Mouse (Mus musculus): Measurements from ENCODE around the gene Agrp. TPM values are rescaled to one million over a fixed set of nuclear protein-coding genes. Genes with fewer than 3 reads are reported as not detected.

Gene Agrp
- polyA plus RNA-seq, 1 experiment, result 0.47 TPM

DNA sequence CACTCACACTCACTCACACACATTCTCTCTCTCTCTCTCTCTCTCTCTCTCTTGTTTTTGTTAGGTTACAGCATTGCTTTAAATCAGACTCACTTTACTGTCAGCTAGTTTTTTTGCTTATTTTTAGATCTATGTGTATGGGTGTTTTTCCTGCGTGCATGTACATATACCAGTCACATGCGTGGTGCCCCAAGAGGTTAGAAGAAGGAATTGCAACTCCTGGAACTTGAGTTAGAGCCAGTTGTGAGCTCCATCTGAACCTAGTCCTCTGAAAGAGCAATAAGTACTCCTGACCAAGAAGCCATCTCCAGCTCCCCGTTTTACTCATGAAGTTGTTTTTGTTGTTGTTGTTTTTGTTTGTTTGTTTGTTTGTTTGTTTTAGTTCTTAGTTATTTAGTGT lies 24.0 kb upstream of the Agrp start:
- no peak overlapping the region for H3ac ChIP-seq (ENCODE audit: control insufficient read depth, insufficient read length)
- H3K27me3 ChIP-seq (ENCODE audit: control insufficient read depth, insufficient read depth, insufficient read length), result no peaks in the 10 kb centered on the region
- no peak overlapping the region for H3K4me3 ChIP-seq
- no peak overlapping the region for H3K4me2 ChIP-seq (ENCODE audit: low read depth)
- peaks cover 23% of the 10 kb centered on the region for H3K36me3 ChIP-seq (ENCODE audit: control insufficient read depth, insufficient read depth)
- TF ChIP-seq POLR2A (IDR thresholded peaks at IDR 0.05; ENCODE audit: insufficient read length, low read depth) (no peak), TCF3 (IDR thresholded peaks at IDR 0.05; ENCODE audit: insufficient read length, low read depth) (no peak), MYOD1 (IDR thresholded peaks at IDR 0.05; ENCODE audit: control insufficient read depth in 1 of 3, insufficient read length in 2 of 3, low read depth in 2 of 3) (no peak), TCF12 (IDR thresholded peaks at IDR 0.05; ENCODE audit: insufficient read depth, poor library complexity, severe bottlenecking) (no peak), SRF (IDR thresholded peaks at IDR 0.05; ENCODE audit: control insufficient read depth, insufficient read length, low read depth) (no peak), USF1 (IDR thresholded peaks at IDR 0.05; ENCODE audit: low read depth) (no peak), E2F4 (IDR thresholded peaks at IDR 0.05; ENCODE audit: insufficient read depth) (no peak), CEBPB (IDR thresholded peaks at IDR 0.05; ENCODE audit: insufficient read depth, poor library complexity, severe bottlenecking) (no peak), MYOG (IDR thresholded peaks at IDR 0.05; ENCODE audit: control insufficient read depth in 1 of 3, insufficient read depth in 1 of 3, insufficient read length in 2 of 3, low read depth in 2 of 3) (no peak), MAX (IDR thresholded peaks at IDR 0.05; ENCODE audit: low read depth) (no peak), POLR2AphosphoS2 (IDR thresholded peaks at IDR 0.05; ENCODE audit: insufficient read length, low read depth) (no peak), REST (IDR thresholded peaks at IDR 0.05; ENCODE audit: insufficient read depth, insufficient read length) (no peak)
- peaks cover 62% of the 10 kb centered on the region for H3K79me2 ChIP-seq (ENCODE audit: control insufficient read depth, insufficient read depth)

DNA sequence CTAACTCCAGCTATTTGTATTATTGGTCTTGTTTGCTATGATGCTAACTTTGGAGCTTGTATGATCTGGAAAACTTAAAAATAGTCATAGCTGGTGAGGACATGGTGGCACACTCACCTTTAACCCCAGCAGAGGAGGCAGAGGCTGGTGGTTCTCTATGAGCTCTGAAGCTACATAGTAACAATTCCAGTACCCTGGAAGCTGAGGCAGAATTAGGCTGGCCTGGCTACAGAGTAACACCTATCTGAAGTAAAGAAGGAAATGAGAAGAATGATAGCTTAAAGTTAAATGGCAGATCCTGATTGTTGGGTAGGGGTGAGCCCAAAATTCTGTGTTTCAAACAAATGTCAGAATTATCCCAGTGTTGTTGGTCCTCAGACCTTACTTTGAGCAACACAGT lies 20.4 kb upstream of the Agrp start:
- TF ChIP-seq MYOD1 (IDR thresholded peaks at IDR 0.05; ENCODE audit: control insufficient read depth in 1 of 3, insufficient read length in 2 of 3, low read depth in 2 of 3) (no peak), REST (IDR thresholded peaks at IDR 0.05; ENCODE audit: insufficient read depth, insufficient read length) (no peak), E2F4 (IDR thresholded peaks at IDR 0.05; ENCODE audit: insufficient read depth) (no peak), TCF3 (IDR thresholded peaks at IDR 0.05; ENCODE audit: insufficient read length, low read depth) (no peak), SRF (IDR thresholded peaks at IDR 0.05; ENCODE audit: control insufficient read depth, insufficient read length, low read depth) (no peak), MYOG (IDR thresholded peaks at IDR 0.05; ENCODE audit: control insufficient read depth in 1 of 3, insufficient read depth in 1 of 3, insufficient read length in 2 of 3, low read depth in 2 of 3) (no peak)
- Histone ChIP-seq H3K36me3 (ENCODE audit: control insufficient read depth, insufficient read depth) (peaks cover 8% of the 10 kb centered on the region), H3K4me3 (no peak overlapping the region), H3K79me2 (ENCODE audit: control insufficient read depth, insufficient read depth) (peaks cover 92% of the 10 kb centered on the region), H3K27me3 (ENCODE audit: control insufficient read depth, insufficient read depth, insufficient read length) (no peaks in the 10 kb centered on the region), H3ac (ENCODE audit: control insufficient read depth, insufficient read length) (no peak overlapping the region), H3K4me2 (ENCODE audit: low read depth) (no peak overlapping the region)

DNA sequence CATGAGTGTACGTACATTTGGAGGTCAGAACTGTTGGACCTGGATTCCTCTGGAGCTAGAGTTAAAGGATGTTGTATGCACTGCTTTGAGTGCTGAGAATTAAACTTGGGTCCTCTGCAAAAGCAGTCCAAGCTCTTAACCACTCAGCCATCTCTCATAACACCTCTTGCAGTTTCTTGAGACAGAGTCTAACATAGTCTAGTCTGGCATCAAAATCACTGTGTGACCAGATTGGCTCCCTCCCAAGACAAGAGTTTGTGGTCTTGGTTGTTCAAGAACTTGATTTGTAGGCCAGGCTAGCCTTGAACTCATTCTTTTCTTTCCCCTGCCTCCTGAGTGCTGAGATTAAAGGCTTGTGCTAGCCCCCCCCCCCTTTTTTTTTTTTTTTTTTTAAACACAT lies 11.7 kb upstream of the Agrp start:
- TF ChIP-seq USF1 (IDR thresholded peaks at IDR 0.05; ENCODE audit: low read depth), result no peak
- TF ChIP-seq MYOG (IDR thresholded peaks at IDR 0.05; ENCODE audit: control insufficient read depth in 1 of 3, insufficient read depth in 1 of 3, insufficient read length in 2 of 3, low read depth in 2 of 3), result no peak
- TF ChIP-seq SRF (IDR thresholded peaks at IDR 0.05; ENCODE audit: control insufficient read depth, insufficient read length, low read depth), result no peak
- TF ChIP-seq MAX (IDR thresholded peaks at IDR 0.05; ENCODE audit: low read depth), result no peak
- TF ChIP-seq CEBPB (IDR thresholded peaks at IDR 0.05; ENCODE audit: insufficient read depth, poor library complexity, severe bottlenecking), result no peak
- Histone ChIP-seq H3ac (ENCODE audit: control insufficient read depth, insufficient read length) (no peak overlapping the region), H3K4me3 (no peak overlapping the region), H3K36me3 (ENCODE audit: control insufficient read depth, insufficient read depth) (peaks cover 22% of the 10 kb centered on the region), H3K4me2 (ENCODE audit: low read depth) (no peak overlapping the region), H3K79me2 (ENCODE audit: control insufficient read depth, insufficient read depth) (peaks cover 95% of the 10 kb centered on the region), H3K27me3 (ENCODE audit: control insufficient read depth, insufficient read depth, insufficient read length) (no peaks in the 10 kb centered on the region)

GRCm38 (mm10) chr8:105645205-105645604 lies 8.0 kb upstream of the Agrp start:
- no peak overlapping the region for H3K4me2 ChIP-seq (ENCODE audit: low read depth)
- H3K27me3 ChIP-seq (ENCODE audit: control insufficient read depth, insufficient read depth, insufficient read length), result no peaks in the 10 kb centered on the region
- TF ChIP-seq MYOD1 (IDR thresholded peaks at IDR 0.05; ENCODE audit: control insufficient read depth in 1 of 3, insufficient read length in 2 of 3, low read depth in 2 of 3), result no peak
- peaks cover 96% of the 10 kb centered on the region for H3K79me2 ChIP-seq (ENCODE audit: control insufficient read depth, insufficient read depth)
- no peak overlapping the region for H3ac ChIP-seq (ENCODE audit: control insufficient read depth, insufficient read length)
- H3K4me3 ChIP-seq, result no peak overlapping the region
- H3K36me3 ChIP-seq (ENCODE audit: control insufficient read depth, insufficient read depth), result peaks cover 16% of the 10 kb centered on the region

DNA sequence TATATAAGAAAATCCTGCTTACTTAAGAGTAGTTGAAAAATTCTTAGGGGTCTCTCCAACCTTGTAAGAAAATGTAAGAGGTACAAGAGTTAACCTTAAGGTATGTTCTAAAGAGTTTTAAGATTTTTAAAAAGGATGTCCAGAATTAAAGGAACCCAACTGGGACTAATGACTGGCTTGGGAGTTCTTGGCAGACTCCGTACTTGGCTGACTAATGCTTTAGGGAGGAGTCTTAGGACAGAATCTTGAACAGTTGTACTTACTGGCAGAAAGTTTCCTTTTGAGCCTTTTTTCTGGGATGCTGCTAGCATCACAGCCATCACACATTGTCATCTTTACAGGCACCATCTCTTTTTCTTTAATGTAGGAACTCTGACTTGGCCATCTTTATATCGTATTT lies 3.3 kb upstream of the Agrp start:
- no peak for TF ChIP-seq MAX (IDR thresholded peaks at IDR 0.05; ENCODE audit: low read depth)
- no peak for TF ChIP-seq MYOG (IDR thresholded peaks at IDR 0.05; ENCODE audit: control insufficient read depth in 1 of 3, insufficient read depth in 1 of 3, insufficient read length in 2 of 3, low read depth in 2 of 3)
- no peak for TF ChIP-seq REST (IDR thresholded peaks at IDR 0.05; ENCODE audit: insufficient read depth, insufficient read length)
- TF ChIP-seq SRF (IDR thresholded peaks at IDR 0.05; ENCODE audit: control insufficient read depth, insufficient read length, low read depth), result no peak
- no peak for TF ChIP-seq TCF3 (IDR thresholded peaks at IDR 0.05; ENCODE audit: insufficient read length, low read depth)
- TF ChIP-seq MYOD1 (IDR thresholded peaks at IDR 0.05; ENCODE audit: control insufficient read depth in 1 of 3, insufficient read length in 2 of 3, low read depth in 2 of 3), result no peak
- TF ChIP-seq E2F4 (IDR thresholded peaks at IDR 0.05; ENCODE audit: insufficient read depth), result no peak
- TF ChIP-seq POLR2AphosphoS2 (IDR thresholded peaks at IDR 0.05; ENCODE audit: insufficient read length, low read depth), result no peak
- peaks cover 82% of the 10 kb centered on the region for H3K79me2 ChIP-seq (ENCODE audit: control insufficient read depth, insufficient read depth)

More for the DNA sequence above, 3.3 kb upstream of the Agrp start:
- Histone ChIP-seq H3K4me2 (ENCODE audit: low read depth) (peak overlapping the region; percentile 55), H3ac (ENCODE audit: control insufficient read depth, insufficient read length) (no peak overlapping the region), H3K4me3 (no peak overlapping the region), H3K36me3 (ENCODE audit: control insufficient read depth, insufficient read depth) (peaks cover 16% of the 10 kb centered on the region), H3K27me3 (ENCODE audit: control insufficient read depth, insufficient read depth, insufficient read length) (no peaks in the 10 kb centered on the region)
